Mouse (Mus musculus): ENCODE measurements around the gene Cd151. TPM values are rescaled to one million over a fixed set of nuclear protein-coding genes. Genes with fewer than 3 reads are reported as not detected.
A peak's percentile ranks its signal among the peaks of the same experiment; 100 is the strongest.

The Cd151 gene
- total RNA-seq, 2 experiments from 2014 or later: 11.0 TPM; not detected in 1

- peak; percentile 70 for ATAC-seq (replicated peaks; ENCODE audit: low FRiP score, poor library complexity, severe bottlenecking)
Measured at GRCm38 (mm10) chr7:141455610-141456314, 11.4 kb upstream of the Cd151 start.

GRCm38 (mm10) chr7:141456739-141457138, 10.5 kb upstream of the Cd151 start:
- no peak for ATAC-seq (replicated peaks; ENCODE audit: low FRiP score, poor library complexity, severe bottlenecking)

- no peak for ATAC-seq (replicated peaks; ENCODE audit: low FRiP score, poor library complexity, severe bottlenecking)
Measured at GRCm38 (mm10) chr7:141457236-141457635, 10.0 kb upstream of the Cd151 start.

- ATAC-seq (replicated peaks; ENCODE audit: low FRiP score, poor library complexity, severe bottlenecking): no peak
Measured at GRCm38 (mm10) chr7:141457986-141458660, 9.1 kb upstream of the Cd151 start.

GRCm38 (mm10) chr7:141458661-141459060, 8.5 kb upstream of the Cd151 start:
- no peak for ATAC-seq (replicated peaks; ENCODE audit: low FRiP score, poor library complexity, severe bottlenecking)

- no peak for ATAC-seq (replicated peaks; ENCODE audit: low FRiP score, poor library complexity, severe bottlenecking)
Measured at GRCm38 (mm10) chr7:141459301-141459711, 7.9 kb upstream of the Cd151 start.

- ATAC-seq (replicated peaks; ENCODE audit: low FRiP score, poor library complexity, severe bottlenecking): no peak
Measured at GRCm38 (mm10) chr7:141460001-141460390, 7.2 kb upstream of the Cd151 start.

- no peak for ATAC-seq (replicated peaks; ENCODE audit: low FRiP score, poor library complexity, severe bottlenecking)
Measured at GRCm38 (mm10) chr7:141460391-141461113, 6.6 kb upstream of the Cd151 start, which contains the start of gene Cracr2b. Cracr2b (plus strand) TSS chr7:141461094.

- ATAC-seq (replicated peaks; ENCODE audit: low FRiP score, poor library complexity, severe bottlenecking): no peak
Measured at GRCm38 (mm10) chr7:141461521-141462332, 5.5 kb upstream of the Cd151 start.

GRCm38 (mm10) chr7:141462333-141462821, 4.8 kb upstream of the Cd151 start:
- ATAC-seq (replicated peaks; ENCODE audit: low FRiP score, poor library complexity, severe bottlenecking): no peak

- no peak for ATAC-seq (replicated peaks; ENCODE audit: low FRiP score, poor library complexity, severe bottlenecking)
Measured at GRCm38 (mm10) chr7:141463824-141464602, 3.2 kb upstream of the Cd151 start.

- ATAC-seq (replicated peaks; ENCODE audit: low FRiP score, poor library complexity, severe bottlenecking): no peak
Measured at GRCm38 (mm10) chr7:141464603-141465201, 2.5 kb upstream of the Cd151 start.

- ATAC-seq (replicated peaks; ENCODE audit: low FRiP score, poor library complexity, severe bottlenecking): no peak
Measured at GRCm38 (mm10) chr7:141465388-141466044, 1.7 kb upstream of the Cd151 start.

GRCm38 (mm10) chr7:141466045-141466394, 1.2 kb upstream of the Cd151 start:
- no peak for ATAC-seq (replicated peaks; ENCODE audit: low FRiP score, poor library complexity, severe bottlenecking)

GRCm38 (mm10) chr7:141466607-141467148, 514 bp upstream of the Cd151 start:
- ATAC-seq (replicated peaks; ENCODE audit: low FRiP score, poor library complexity, severe bottlenecking): peak; percentile 7

GRCm38 (mm10) chr7:141468164-141468521, 951 bp downstream of the Cd151 start:
- ATAC-seq (replicated peaks; ENCODE audit: low FRiP score, poor library complexity, severe bottlenecking): peak; percentile 10; the same call in 1 of the 2 replicates

- ATAC-seq (replicated peaks; ENCODE audit: low FRiP score, poor library complexity, severe bottlenecking): peak; percentile 43
Measured at GRCm38 (mm10) chr7:141468522-141469211, 1.5 kb downstream of the Cd151 start.
